Mouse (Mus musculus) ES-E14 (cell line): ENCODE measurements around the gene Cyp17a1.

Source experiments
- CHD2 ChIP-seq: IDR thresholded peaks from 2 replicates; pipeline ENCODE4 v1.6.1; 2014; ENCODE audit warnings: mild to moderate bottlenecking, low read depth, low read length, inconsistent platforms
- ZC3H11A ChIP-seq: IDR thresholded peaks from 2 replicates; pipeline ENCODE4 v1.6.1; 2012; ENCODE audit warnings: low read depth, mild to moderate bottlenecking, inconsistent platforms, low read length, borderline replicate concordance
- ZNF384 ChIP-seq: IDR thresholded peaks from 2 replicates; pipeline ENCODE4 v1.6.1; 2012; ENCODE audit warnings: low read depth, low read length, inconsistent platforms

- TF ChIP-seq CHD2 (no peak), ZC3H11A (no peak), ZNF384 (no peak)
These were observed 26.1 kb upstream of the Cyp17a1 start for GRCm38 (mm10) chr19:46699011-46699481.
